Mouse (Mus musculus) thymus, postnatal 36 days (tissue): ENCODE measurements around the gene Prkce.

Source experiments
- DNase-seq, 2 experiments: peaks; one replicate each; pipeline ENCODE4 v3.0.0; 2022; ENCODE audit warnings: mixed read lengths in 2 of 2

Prkce gene

GRCm38 (mm10) chr17:86226635-86227034 is 59.0 kb downstream of the Prkce start:
- DNase-seq = no peak

- no peak for DNase-seq
These were observed 59.8 kb downstream of the Prkce start for GRCm38 (mm10) chr17:86227389-86227788.

- DNase-seq = no peak
These were observed 61.3 kb downstream of the Prkce start for GRCm38 (mm10) chr17:86228850-86229249.

GRCm38 (mm10) chr17:86230141-86230633 is 62.6 kb downstream of the Prkce start:
- DNase-seq = no peak

- DNase-seq = no peak
These were observed 64.2 kb downstream of the Prkce start for GRCm38 (mm10) chr17:86231741-86232179.

- DNase-seq = no peak
These were observed 64.7 kb downstream of the Prkce start for GRCm38 (mm10) chr17:86232248-86232647.

GRCm38 (mm10) chr17:86234587-86235150 is 67.1 kb downstream of the Prkce start:
- no peak for DNase-seq

- no peak for DNase-seq
These were observed 68.6 kb downstream of the Prkce start for GRCm38 (mm10) chr17:86236026-86236712.

GRCm38 (mm10) chr17:86236861-86237763 is 69.5 kb downstream of the Prkce start:
- no peak for DNase-seq

- DNase-seq = no peak
These were observed 74.7 kb downstream of the Prkce start for GRCm38 (mm10) chr17:86242291-86242690.

GRCm38 (mm10) chr17:86243109-86243527 is 75.5 kb downstream of the Prkce start:
- DNase-seq = no peak

- DNase-seq = no peak
These were observed 76.8 kb downstream of the Prkce start for GRCm38 (mm10) chr17:86244397-86244796.

GRCm38 (mm10) chr17:86248832-86249231 is 81.2 kb downstream of the Prkce start:
- DNase-seq = no peak

- no peak for DNase-seq
These were observed 82.2 kb downstream of the Prkce start for GRCm38 (mm10) chr17:86249499-86250405.

- DNase-seq = no peak
These were observed 82.9 kb downstream of the Prkce start for GRCm38 (mm10) chr17:86250406-86250905.

GRCm38 (mm10) chr17:86253884-86254283 is 86.3 kb downstream of the Prkce start:
- DNase-seq = no peak

GRCm38 (mm10) chr17:86254285-86254684 is 86.7 kb downstream of the Prkce start:
- DNase-seq = no peak

- DNase-seq = no peak
These were observed 87.4 kb downstream of the Prkce start for GRCm38 (mm10) chr17:86254978-86255377.

GRCm38 (mm10) chr17:86256730-86257131 is 89.1 kb downstream of the Prkce start:
- no peak for DNase-seq

GRCm38 (mm10) chr17:86261067-86261466 is 93.5 kb downstream of the Prkce start:
- no peak for DNase-seq

GRCm38 (mm10) chr17:86263985-86264649 is 96.5 kb downstream of the Prkce start:
- DNase-seq = no peak
